Mouse (Mus musculus): ENCODE measurements at regions not wholly inside any gene's neighbourhood (a gene's known extent, or its start where the extent isn't known, plus 50 kb on each side); places are given as distances from the start of the nearest gene placed in this dataset.

GRCm38 (mm10) chr7:75360874-75361273 lies 51.8 kb upstream of the Sv2b start:
- intact Hi-C loops (cut with DNase I), result no loop called here
- no peak for DNase-seq (ENCODE audit: low spot score in 2 of 2)

- DNase-seq (ENCODE audit: low spot score in 2 of 2), result no peak
- intact Hi-C loops (cut with DNase I), result no loop called here
Observed at GRCm38 (mm10) chr7:75362541-75362940, 53.5 kb upstream of the Sv2b start.

- DNase-seq (ENCODE audit: low spot score in 2 of 2), result no peak
- intact Hi-C loops (cut with DNase I), result loop anchor here (5.0 kb wide), 1 partner anchor 58 kb away; the partner anchor contains the start of gene Sv2b
Observed at GRCm38 (mm10) chr7:75365480-75365879, 56.4 kb upstream of the Sv2b start.

GRCm38 (mm10) chr7:75366285-75366882 lies 57.3 kb upstream of the Sv2b start:
- peak; percentile 81 to 86 for DNase-seq (ENCODE audit: low spot score in 2 of 2)
- intact Hi-C loops (cut with DNase I), result loop anchor here (1.0 to 5.0 kb wide), 2 partner anchors 59 to 231 kb away; partner anchors contain the start of gene Sv2b

- DNase-seq (ENCODE audit: low spot score in 2 of 2), result no peak
- intact Hi-C loops (cut with DNase I), result loop anchor here (5.0 kb wide), 1 partner anchor 61 kb away; the partner anchor contains the start of gene Sv2b
Observed at GRCm38 (mm10) chr7:75368315-75368714, 59.3 kb upstream of the Sv2b start.

- intact Hi-C loops (cut with DNase I), result loop anchor here (5.0 kb wide), 1 partner anchor 62 kb away; the partner anchor contains the start of gene Sv2b
- no peak for DNase-seq (ENCODE audit: low spot score in 2 of 2)
Observed at GRCm38 (mm10) chr7:75369366-75369765, 60.3 kb upstream of the Sv2b start.

GRCm38 (mm10) chr7:75370595-75371519 lies 61.8 kb upstream of the Sv2b start:
- DNase-seq (ENCODE audit: low spot score in 2 of 2), result peak; percentile 81 to 85
- intact Hi-C loops (cut with DNase I), result loop anchor here (2.0 to 5.0 kb wide), 2 partner anchors 186 to 511 kb away; no protein-coding TSS in a partner anchor

- intact Hi-C loops (cut with DNase I), result loop anchor here (2.0 to 5.0 kb wide), 2 partner anchors 185 to 511 kb away; no protein-coding TSS in a partner anchor
- no peak for DNase-seq (ENCODE audit: low spot score in 2 of 2)
Observed at GRCm38 (mm10) chr7:75371520-75371876, 62.4 kb upstream of the Sv2b start.

GRCm38 (mm10) chr7:75371991-75372390 lies 62.9 kb upstream of the Sv2b start:
- intact Hi-C loops (cut with DNase I), result loop anchor here (2.0 to 5.0 kb wide), 2 partner anchors 185 to 510 kb away; no protein-coding TSS in a partner anchor
- DNase-seq (ENCODE audit: low spot score in 2 of 2), result no peak

- DNase-seq (ENCODE audit: low spot score in 2 of 2), result no peak
- intact Hi-C loops (cut with DNase I), result loop anchor here (5.0 kb wide), 1 partner anchor 509 kb away; no protein-coding TSS in a partner anchor
Observed at GRCm38 (mm10) chr7:75372892-75373444, 63.9 kb upstream of the Sv2b start.

- intact Hi-C loops (cut with DNase I), result loop anchor here (5.0 kb wide), 1 partner anchor 508 kb away; no protein-coding TSS in a partner anchor
- DNase-seq (ENCODE audit: low spot score in 2 of 2), result no peak
Observed at GRCm38 (mm10) chr7:75374506-75374905, 65.4 kb upstream of the Sv2b start.

- intact Hi-C loops (cut with DNase I), result no loop called here
- no peak for DNase-seq (ENCODE audit: low spot score in 2 of 2)
Observed at GRCm38 (mm10) chr7:75379595-75379994, 70.5 kb upstream of the Sv2b start.

GRCm38 (mm10) chr7:75384506-75384911 lies 70.8 kb upstream of the Akap13 start:
- peak; percentile 11 to 14 for DNase-seq (ENCODE audit: low spot score in 2 of 2)
- intact Hi-C loops (cut with DNase I), result no loop called here

GRCm38 (mm10) chr7:75387033-75387432 lies 68.3 kb upstream of the Akap13 start:
- intact Hi-C loops (cut with DNase I), result no loop called here
- no peak for DNase-seq (ENCODE audit: low spot score in 2 of 2)

GRCm38 (mm10) chr7:75387821-75388431 lies 67.4 kb upstream of the Akap13 start:
- no peak for DNase-seq (ENCODE audit: low spot score in 2 of 2)
- intact Hi-C loops (cut with DNase I), result no loop called here

GRCm38 (mm10) chr7:75390162-75390561 lies 65.2 kb upstream of the Akap13 start:
- no peak for DNase-seq (ENCODE audit: low spot score in 2 of 2)
- intact Hi-C loops (cut with DNase I), result no loop called here

GRCm38 (mm10) chr7:75392783-75393182 lies 62.6 kb upstream of the Akap13 start:
- no peak for DNase-seq (ENCODE audit: low spot score in 2 of 2)
- intact Hi-C loops (cut with DNase I), result no loop called here

- DNase-seq (ENCODE audit: low spot score in 2 of 2), result no peak
- intact Hi-C loops (cut with DNase I), result no loop called here
Observed at GRCm38 (mm10) chr7:75393466-75393865, 61.9 kb upstream of the Akap13 start.

GRCm38 (mm10) chr7:75394866-75395580 lies 60.3 kb upstream of the Akap13 start:
- DNase-seq (ENCODE audit: low spot score in 2 of 2), result no peak
- intact Hi-C loops (cut with DNase I), result loop anchor here (5.0 kb wide), 1 partner anchor 157 kb away; no protein-coding TSS in a partner anchor
